Mouse (Mus musculus): ENCODE measurements around the gene Zfp296. TPM values are rescaled to one million over a fixed set of nuclear protein-coding genes. Genes with fewer than 3 reads are reported as not detected.

Gene Zfp296
- total RNA-seq, 2 experiments from 2014 or later, result 3.2 to 5.4 TPM

DNA sequence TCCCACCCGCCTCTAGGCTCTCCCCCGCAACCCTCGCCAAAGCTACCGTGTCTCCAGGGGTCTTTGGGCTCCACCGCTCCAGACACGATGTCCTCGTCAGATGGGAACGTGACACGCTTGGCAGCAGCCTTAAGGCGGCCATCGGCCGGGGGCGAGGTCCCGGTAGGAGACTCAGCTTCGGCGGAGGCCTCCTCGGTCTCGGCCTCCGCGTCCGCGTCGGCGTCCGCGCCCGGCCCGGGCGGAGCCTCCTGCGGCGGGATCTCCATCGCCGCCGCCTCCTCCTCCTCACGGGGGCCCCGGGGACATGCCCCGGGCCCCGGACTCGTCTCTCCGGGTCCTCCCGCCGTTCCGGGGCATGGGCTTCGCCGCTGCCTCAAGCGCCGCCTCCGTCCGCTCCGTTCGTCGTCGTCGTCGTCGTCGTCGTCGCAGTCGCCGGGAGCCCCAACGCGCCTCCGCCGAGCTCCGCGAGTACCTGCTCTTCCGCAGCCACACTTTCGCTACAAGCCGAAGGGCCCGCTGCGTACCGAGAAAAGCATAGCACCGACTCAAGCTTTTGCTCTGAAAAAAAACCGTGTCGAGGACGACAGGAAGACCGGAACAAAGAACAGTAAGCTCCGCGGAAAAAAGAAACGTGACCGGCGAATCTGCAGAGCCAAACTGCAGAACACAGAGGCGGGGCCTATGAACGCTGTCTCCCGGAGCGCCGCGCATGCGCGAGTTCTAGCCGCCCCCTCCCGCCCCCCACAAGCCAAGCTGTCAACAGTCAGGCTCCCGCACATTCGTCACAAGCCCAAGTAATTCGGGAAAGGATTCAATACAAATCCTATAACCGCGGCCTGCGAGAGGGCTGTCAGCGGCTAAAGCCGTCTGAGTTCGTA lies 15.1 kb upstream of the Zfp296 start:
- peak; percentile 87 for ATAC-seq (ENCODE audit: poor library complexity, severe bottlenecking)

- no peak for ATAC-seq (ENCODE audit: poor library complexity, severe bottlenecking)
These were observed 14.3 kb upstream of the Zfp296 start, which contains the start of gene Ppp1r37 for GRCm38 (mm10) chr7:19562643-19563410. Ppp1r37 (minus strand) TSS chr7:19563076.

- ATAC-seq (ENCODE audit: poor library complexity, severe bottlenecking), result no peak
These were observed 13.2 kb upstream of the Zfp296 start for GRCm38 (mm10) chr7:19563884-19564283.

- ATAC-seq (ENCODE audit: poor library complexity, severe bottlenecking), result no peak
These were observed 12.6 kb upstream of the Zfp296 start for GRCm38 (mm10) chr7:19564455-19564854.

GRCm38 (mm10) chr7:19565803-19566202 lies 11.3 kb upstream of the Zfp296 start:
- ATAC-seq (ENCODE audit: poor library complexity, severe bottlenecking), result no peak

DNA sequence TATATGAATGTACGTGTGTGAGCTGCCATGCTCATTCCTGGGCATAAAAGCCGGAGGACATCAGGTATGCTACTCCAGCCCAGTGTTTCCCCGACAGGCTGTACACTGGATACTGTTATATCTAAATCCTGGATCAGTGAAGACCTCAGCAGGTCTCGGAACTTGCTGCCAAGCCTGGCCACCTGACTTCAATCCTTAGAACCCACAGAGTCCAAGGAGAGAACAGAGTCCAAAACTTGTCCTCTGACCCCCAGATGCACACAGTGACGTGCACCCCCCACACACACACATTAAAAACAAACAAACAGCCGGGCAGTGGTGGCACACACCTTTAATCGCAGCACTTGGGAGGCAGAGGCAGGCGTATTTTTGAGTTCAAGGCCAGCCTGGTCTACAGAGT lies 9.7 kb upstream of the Zfp296 start:
- ATAC-seq (ENCODE audit: poor library complexity, severe bottlenecking), result no peak

DNA sequence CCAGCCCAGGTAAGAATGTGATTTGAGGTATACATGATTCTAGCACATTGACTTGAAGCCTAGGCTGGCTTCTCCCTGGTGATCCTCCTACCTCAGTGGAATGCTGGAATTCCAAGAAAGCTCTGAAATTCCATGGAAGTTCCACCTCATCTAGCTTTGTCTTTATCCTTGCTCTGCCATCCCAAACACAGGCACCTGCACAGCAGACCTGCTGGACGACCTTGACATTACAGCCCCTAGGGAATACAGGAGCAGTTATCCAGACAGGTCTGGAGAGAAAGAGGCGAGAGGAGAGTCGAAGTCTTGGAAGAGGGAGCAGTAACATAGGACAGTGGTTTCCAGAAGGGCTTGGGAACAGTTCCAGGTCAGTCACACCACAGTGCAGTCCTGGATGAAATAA lies 7.4 kb upstream of the Zfp296 start:
- ATAC-seq (ENCODE audit: poor library complexity, severe bottlenecking), result no peak

GRCm38 (mm10) chr7:19572926-19573775 lies 3.9 kb upstream of the Zfp296 start:
- ATAC-seq (ENCODE audit: poor library complexity, severe bottlenecking), result peak; percentile 70

GRCm38 (mm10) chr7:19573776-19574140 lies 3.3 kb upstream of the Zfp296 start:
- no peak for ATAC-seq (ENCODE audit: poor library complexity, severe bottlenecking)

GRCm38 (mm10) chr7:19575559-19575958 lies 1.5 kb upstream of the Zfp296 start:
- ATAC-seq (ENCODE audit: poor library complexity, severe bottlenecking), result no peak

DNA sequence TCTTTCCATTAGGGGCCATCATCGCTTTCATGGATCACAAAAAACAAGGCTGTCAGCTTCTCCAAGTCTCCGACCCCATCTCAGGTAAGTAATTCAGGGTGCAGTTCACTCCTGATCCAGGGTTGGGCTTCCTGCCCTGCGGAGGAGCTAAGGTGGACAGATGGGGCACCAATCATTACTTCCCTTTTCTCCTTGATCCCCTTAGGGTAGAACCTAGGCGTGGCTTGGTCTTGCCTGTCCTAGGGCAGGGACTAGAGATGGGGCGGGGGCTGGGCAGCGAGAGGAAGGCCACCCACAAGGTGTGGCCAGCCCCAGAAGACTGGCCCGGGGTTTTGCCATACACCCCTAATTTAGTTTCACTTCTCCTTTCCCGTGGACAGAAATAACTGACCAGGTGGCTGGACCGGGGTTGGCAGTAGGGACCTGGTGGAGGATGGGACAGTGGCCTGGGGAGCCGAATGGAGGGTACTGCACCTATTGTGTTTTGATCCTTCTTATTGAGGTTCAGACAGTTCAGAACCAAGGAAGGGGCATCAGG lies 859 bp downstream of the Zfp296 start:
- peak; percentile 87 for ATAC-seq (ENCODE audit: poor library complexity, severe bottlenecking)

- no peak for ATAC-seq (ENCODE audit: poor library complexity, severe bottlenecking)
These were observed 1.3 kb downstream of the Zfp296 start for GRCm38 (mm10) chr7:19578436-19578835.

DNA sequence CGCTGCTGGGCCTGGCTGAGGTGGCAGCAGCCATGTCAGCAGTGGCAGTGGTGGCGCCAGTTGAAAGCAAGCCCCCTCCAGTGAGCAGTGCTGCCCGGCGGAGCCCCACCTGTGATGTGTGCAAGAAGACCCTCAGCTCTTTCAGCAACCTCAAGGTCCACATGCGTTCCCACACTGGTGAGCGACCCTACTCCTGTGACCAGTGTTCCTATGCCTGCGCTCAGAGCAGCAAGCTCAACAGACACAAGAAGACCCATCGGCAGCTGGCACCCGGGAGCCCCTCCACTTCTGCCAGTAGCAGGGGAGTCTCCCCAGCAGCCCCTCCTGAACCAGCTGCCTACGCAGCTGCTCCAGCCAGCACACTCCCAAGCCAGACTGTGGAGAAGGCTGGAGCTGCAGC lies 2.7 kb downstream of the Zfp296 start:
- no peak for ATAC-seq (ENCODE audit: poor library complexity, severe bottlenecking)

GRCm38 (mm10) chr7:19580634-19581033 lies 3.5 kb downstream of the Zfp296 start:
- ATAC-seq (ENCODE audit: poor library complexity, severe bottlenecking), result no peak

DNA sequence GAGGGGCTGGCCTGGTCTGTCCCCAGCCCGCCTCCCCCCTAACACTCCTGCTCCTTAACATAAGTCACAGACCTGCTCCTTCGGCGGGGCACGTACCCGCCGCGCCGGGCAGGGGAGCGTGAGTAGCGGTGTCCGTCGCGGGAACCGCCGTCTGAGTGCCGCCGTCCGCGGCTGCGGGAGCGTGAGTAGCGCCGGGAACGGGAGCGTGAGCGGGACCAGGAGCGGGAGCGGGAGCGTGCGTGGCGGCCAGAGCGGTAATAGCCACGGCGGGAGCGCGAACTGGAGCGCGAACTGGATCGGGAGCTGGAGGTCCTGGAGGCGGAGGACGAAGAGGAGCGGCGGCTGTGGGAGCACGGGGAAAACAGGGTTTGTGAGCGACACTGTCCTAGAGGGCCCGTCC lies 9.2 kb downstream of the Zfp296 start:
- no peak for ATAC-seq (ENCODE audit: poor library complexity, severe bottlenecking)

GRCm38 (mm10) chr7:19589207-19589606 lies 12.1 kb downstream of the Zfp296 start:
- ATAC-seq (ENCODE audit: poor library complexity, severe bottlenecking), result peak; percentile 50

- peak; percentile 93 for ATAC-seq (ENCODE audit: poor library complexity, severe bottlenecking)
These were observed 12.8 kb downstream of the Zfp296 start for GRCm38 (mm10) chr7:19589917-19590316.

GRCm38 (mm10) chr7:19593061-19593730 lies 16.1 kb downstream of the Zfp296 start:
- no peak for ATAC-seq (ENCODE audit: poor library complexity, severe bottlenecking)

DNA sequence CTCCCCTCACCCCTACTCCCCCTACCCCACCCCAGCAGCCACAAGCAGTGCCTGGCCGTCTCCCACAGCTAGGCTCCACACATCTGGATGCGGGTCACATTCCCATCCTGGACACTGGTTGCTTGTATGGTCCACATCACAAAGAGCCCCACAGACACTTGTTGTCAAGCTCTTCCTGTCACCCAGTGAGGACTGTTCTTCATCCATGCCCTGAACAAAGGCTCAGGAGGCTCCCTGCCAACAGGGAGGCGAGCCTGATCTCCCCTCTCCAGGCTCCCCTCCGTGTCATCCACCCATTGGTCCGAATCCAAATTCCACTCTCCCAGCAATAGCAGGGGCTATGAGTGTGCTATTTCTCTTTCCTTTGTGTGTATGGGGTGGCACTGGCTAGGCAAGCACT lies 23.5 kb downstream of the Zfp296 start:
- ATAC-seq (ENCODE audit: poor library complexity, severe bottlenecking), result no peak

DNA sequence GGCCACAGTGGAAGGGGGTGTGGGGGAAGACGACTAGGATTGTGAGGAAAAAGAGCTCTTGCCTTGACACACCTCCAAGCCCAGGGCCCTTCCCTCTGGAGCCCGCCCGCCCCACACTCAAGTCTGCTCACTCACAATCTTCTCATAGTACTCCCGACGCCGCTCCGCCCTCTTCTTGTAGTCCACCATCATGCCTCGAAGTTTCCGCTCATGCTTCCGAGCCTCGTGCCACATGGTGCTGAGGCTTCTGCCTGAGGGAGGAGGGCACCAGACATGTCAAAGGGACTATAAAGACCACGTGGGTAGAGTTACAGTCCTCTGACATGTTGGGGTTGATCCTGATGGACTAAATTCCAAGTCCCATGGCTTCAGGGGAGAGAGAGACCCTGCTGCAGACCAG lies 26.0 kb downstream of the Zfp296 start:
- ATAC-seq (ENCODE audit: poor library complexity, severe bottlenecking), result no peak

All from megakaryocyte, adult 5-6 weeks (primary cell).